Mouse (Mus musculus): Measurements from ENCODE around the gene Wnt16. TPM values are rescaled to one million over a fixed set of nuclear protein-coding genes. Genes with fewer than 3 reads are reported as not detected.

Gene Wnt16
- polyA plus RNA-seq, 1 experiment from 2014 or later: not detected

DNA sequence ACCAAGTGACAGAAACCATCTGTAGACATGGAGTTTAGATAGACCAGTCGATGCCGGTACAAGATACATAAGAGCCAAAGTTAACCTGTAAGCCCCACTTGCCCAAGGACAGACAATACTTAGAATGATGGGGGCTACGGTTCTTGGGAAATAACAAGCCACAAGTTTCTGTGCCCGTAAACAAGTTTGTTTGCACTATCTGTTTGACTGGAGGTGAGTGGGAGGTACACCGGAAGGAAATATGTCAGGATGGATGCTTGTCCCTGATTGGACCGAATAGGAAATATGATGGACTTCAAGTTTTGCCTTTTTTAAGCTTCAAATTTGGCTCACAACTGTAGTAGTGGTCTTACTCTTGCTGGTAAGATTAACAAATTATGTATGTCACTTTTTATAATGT, 55.7 kb downstream of the Wnt16 start:
- POLR2A ChIA-PET: no interaction called here
- no peaks in the 10 kb centered on the region for H3K27me3 ChIP-seq
- CTCF ChIA-PET: no interaction called here
- ATAC-seq (no peak), DNase-seq (ENCODE audit: low read depth, low spot score) (no peak)
- no peak for TF ChIP-seq CTCF (IDR thresholded peaks at IDR 0.05)
- in situ Hi-C loops (cut with MboI; ENCODE audit: low pct_unique_long_range_greater_than_20kb): no loop called here

GRCm38 (mm10) chr6:22344443-22344842, 56.4 kb downstream of the Wnt16 start:
- no peaks in the 10 kb centered on the region for H3K27me3 ChIP-seq
- DNase-seq (ENCODE audit: low read depth, low spot score): no peak
- no peak for ATAC-seq
- no peak for TF ChIP-seq CTCF (IDR thresholded peaks at IDR 0.05)
- POLR2A ChIA-PET: no interaction called here
- CTCF ChIA-PET: no interaction called here
- in situ Hi-C loops (cut with MboI; ENCODE audit: low pct_unique_long_range_greater_than_20kb): no loop called here

DNA sequence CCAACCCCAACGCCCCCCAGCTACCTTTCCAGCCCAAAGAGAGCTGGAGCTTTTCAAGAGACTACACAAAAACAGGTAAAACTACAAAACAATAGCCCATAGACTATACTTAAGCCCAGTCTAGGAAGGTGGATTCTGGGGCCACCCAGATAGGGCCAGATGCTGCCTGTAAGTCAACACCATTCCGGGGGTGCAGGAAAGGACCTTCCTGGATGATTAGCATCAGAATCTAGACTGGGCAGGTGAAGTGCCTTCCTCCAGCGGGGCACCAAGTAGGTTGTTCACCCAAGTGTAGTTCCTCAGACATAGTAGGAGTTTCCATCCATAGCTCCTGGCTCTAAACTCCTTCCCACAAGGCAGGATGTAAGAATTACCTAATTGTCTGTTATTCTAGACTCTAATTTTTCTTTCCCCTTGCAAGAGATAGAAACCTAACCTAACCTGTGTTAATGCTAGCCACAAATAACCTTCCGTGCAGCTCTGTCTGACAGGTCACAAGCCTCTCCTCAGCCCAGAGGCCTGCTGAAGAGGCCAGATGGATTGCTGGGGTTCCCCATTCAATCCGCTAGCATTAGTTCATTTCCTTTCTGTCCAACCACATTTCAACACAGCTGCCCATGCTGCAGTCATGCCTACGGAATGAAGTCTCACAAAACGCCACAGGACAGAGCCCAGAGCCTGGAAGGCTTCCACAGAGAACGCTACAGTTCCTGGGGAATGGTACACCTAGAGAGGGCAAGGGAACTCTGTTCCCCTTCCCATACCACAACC, 59.3 kb downstream of the Wnt16 start:
- in situ Hi-C loops (cut with MboI; ENCODE audit: low pct_unique_long_range_greater_than_20kb): no loop called here
- DNase-seq (ENCODE audit: low read depth, low spot score) (peak; percentile 60), ATAC-seq (peak; percentile 94)
- CTCF ChIA-PET: interaction anchor here (1.9 to 2.1 kb wide), 2 partner anchors 9 to 147 kb away, joined by 7 to 9 read pairs; partner anchors contain the start of gene Fam3c
- TF ChIP-seq CTCF (IDR thresholded peaks at IDR 0.05): no peak
- no peaks in the 10 kb centered on the region for H3K27me3 ChIP-seq
- POLR2A ChIA-PET: interaction anchor here (0.6 kb wide), 1 partner anchor 43 kb away, joined by 9 read pairs; no protein-coding TSS in a partner anchor

Other genes with a start within 250 kb of the Wnt16 start
- gene Fam3c, start 68.0 kb downstream of the Wnt16 start, polyA plus RNA-seq (2021): 62.1 TPM

All from Patski (cell line).